ENCODE assay signal across 12 mouse cellular contexts in the genomic region with DNA sequence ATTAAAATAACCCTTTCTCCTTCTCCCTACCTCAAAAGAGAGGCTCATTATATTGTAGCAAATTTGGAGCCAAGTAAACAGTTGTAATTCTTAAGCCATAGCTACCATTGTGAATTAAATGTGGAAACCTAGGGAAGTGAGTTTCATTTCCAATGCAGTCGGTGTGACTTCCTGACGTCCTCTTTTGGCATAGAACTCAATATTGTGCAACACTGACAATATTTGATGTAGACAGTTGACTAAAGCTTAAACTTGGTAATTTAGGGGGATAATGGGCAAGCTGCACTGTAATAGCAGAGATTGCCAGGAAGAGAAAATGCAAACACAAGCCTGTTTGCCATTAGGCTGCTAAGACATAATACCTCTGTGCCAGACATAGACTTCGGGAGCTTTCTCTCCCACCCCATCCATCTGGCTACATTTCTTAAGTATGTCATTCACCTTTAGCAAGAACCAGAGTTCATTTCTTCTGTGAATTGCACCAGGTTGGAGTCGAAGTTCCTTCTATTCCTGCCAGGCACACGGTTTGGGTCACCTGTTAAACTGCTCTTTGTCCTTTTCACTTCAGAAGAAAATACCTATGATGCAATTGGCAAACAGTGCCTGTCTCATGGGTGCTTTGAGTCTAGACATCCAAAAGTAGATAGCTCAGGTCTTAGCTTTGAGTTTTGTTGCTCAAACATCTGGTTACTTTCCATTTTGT. TPM values are rescaled to one million over a fixed set of nuclear protein-coding genes. Genes with fewer than 3 reads are reported as not detected.
DNase-seq lines count a peak whose midpoint lies in the region; ATAC-seq and TF ChIP-seq lines count a peak whose summit lies in the region.
"Had no signal": no experiment of that assay in that cellular context is flagged by ENCODE, and none has a peak within 500 bp of the region (broad histone marks: within the 10 kb centered on the region; RNA-seq: fewer than 3 reads in every experiment).

No protein-coding gene starts in this region.

- H3K4me2 ChIP-seq in embryonic facial prominence, embryonic 15.5 days (replicated peaks), result no peak overlapping the region
- peak overlapping the region; percentile 1 for H3K4me2 ChIP-seq in liver, embryonic 16.5 days (ENCODE audit: low read depth, low read length)
- H3K4me2 ChIP-seq: heart, embryonic 15.5 days had no signal

- no peak overlapping the region for H3K4me3 ChIP-seq in embryonic facial prominence, embryonic 15.5 days (replicated peaks)
- H3K4me3 ChIP-seq in embryonic facial prominence, embryonic 10.5 days, result no peak overlapping the region
- H3K4me3 ChIP-seq in liver, embryonic 16.5 days (ENCODE audit: low read depth, low read length), result no peak overlapping the region
- H3K4me3 ChIP-seq: heart, embryonic 15.5 days; left cerebral cortex, adult 2 months had no signal

- H3K9me3 ChIP-seq in embryonic facial prominence, embryonic 15.5 days (replicated peaks), result no peaks in the 10 kb centered on the region
- no peaks in the 10 kb centered on the region for H3K9me3 ChIP-seq in embryonic facial prominence, embryonic 10.5 days
- H3K9me3 ChIP-seq in liver, embryonic 16.5 days (replicated peaks; ENCODE audit: control insufficient read depth, low read length), result no peaks in the 10 kb centered on the region
- H3K9me3 ChIP-seq: heart, embryonic 15.5 days had no signal

- no peak for TF ChIP-seq CTCF in brain, embryonic 14.5 days (IDR thresholded peaks at IDR 0.05; ENCODE audit: borderline replicate concordance, extremely low read depth, insufficient read depth, insufficient read length)

- no peak for ATAC-seq in embryonic facial prominence, embryonic 15.5 days (ENCODE audit: insufficient number of reproducible peaks, low FRiP score, low TSS enrichment, low read depth)
- no peak; the same call in 1 of the 2 replicates for ATAC-seq in liver, embryonic 16.5 days (ENCODE audit: low read depth)
- ATAC-seq: forebrain, embryonic 16.5 days had no signal

- 0 out of 2 replicates have a peak overlapping the region, but pooled peaks have one; percentile 7 for H3K27ac ChIP-seq in embryonic facial prominence, embryonic 15.5 days (replicated peaks)
- H3K27ac ChIP-seq in embryonic facial prominence, embryonic 10.5 days (replicated peaks), result no peak overlapping the region
- peak overlapping the region; percentile 82 for H3K27ac ChIP-seq in liver, embryonic 16.5 days (ENCODE audit: low read length)
- H3K27ac ChIP-seq: left cerebral cortex, adult 2 months; macrophage had no signal

- no peak overlapping the region for H3K9ac ChIP-seq in embryonic facial prominence, embryonic 15.5 days
- no peak overlapping the region for H3K9ac ChIP-seq in liver, embryonic 16.5 days (ENCODE audit: low read depth, low read length)

- WGBS in embryonic facial prominence, embryonic 15.5 days, result 53% methylated on average over 5 of the region's 5 CpGs
- WGBS in embryonic facial prominence, embryonic 10.5 days, result 88% methylated on average over 5 of the region's 5 CpGs
- 61% methylated on average over 5 of the region's 5 CpGs for WGBS in liver, embryonic 16.5 days (ENCODE audit: insufficient replicate concordance)

- H3K4me1 ChIP-seq in embryonic facial prominence, embryonic 15.5 days, result peaks cover 48% of the 10 kb centered on the region
- H3K4me1 ChIP-seq in embryonic facial prominence, embryonic 10.5 days, result peaks cover 67% of the 10 kb centered on the region
- peaks cover 67% of the 10 kb centered on the region for H3K4me1 ChIP-seq in liver, embryonic 16.5 days (ENCODE audit: control insufficient read depth, low read depth, low read length)

- no peak for TF ChIP-seq POLR2A in brain, embryonic 14.5 days (IDR thresholded peaks at IDR 0.05; ENCODE audit: borderline replicate concordance, extremely low read depth, insufficient read depth, insufficient read length, poor library complexity, severe bottlenecking)

- no peaks in the 10 kb centered on the region for H3K27me3 ChIP-seq in embryonic facial prominence, embryonic 15.5 days
- no peaks in the 10 kb centered on the region for H3K27me3 ChIP-seq in embryonic facial prominence, embryonic 10.5 days (replicated peaks; ENCODE audit: low read depth, poor library complexity, severe bottlenecking)
- no peaks in the 10 kb centered on the region for H3K27me3 ChIP-seq in liver, embryonic 16.5 days (ENCODE audit: control insufficient read depth, insufficient read depth, low read depth, low read length)
- H3K27me3 ChIP-seq: heart, embryonic 15.5 days had no signal

- no peaks in the 10 kb centered on the region for H3K36me3 ChIP-seq in embryonic facial prominence, embryonic 15.5 days
- no peaks in the 10 kb centered on the region for H3K36me3 ChIP-seq in embryonic facial prominence, embryonic 10.5 days (replicated peaks)
- H3K36me3 ChIP-seq in liver, embryonic 16.5 days (ENCODE audit: control insufficient read depth, insufficient read depth), result no peaks in the 10 kb centered on the region
- H3K36me3 ChIP-seq: heart, embryonic 15.5 days had no signal

- no peak for DNase-seq in embryonic facial prominence, embryonic 10.5 days (ENCODE audit: low spot score)
- DNase-seq in kidney, adult 8-10 months, result peak; percentile 49 to 74
- DNase-seq in kidney, postnatal 14 days, result no peak
- peak; percentile 51 for DNase-seq in brain, embryonic 14.5 days (ENCODE audit: low read depth)
- no peak for DNase-seq in natural killer cell, adult 2 months (ENCODE audit: low spot score in 2 of 2)
- no peak for DNase-seq in spleen, postnatal 36 days (ENCODE audit: low spot score in 2 of 2)

RNA-seq across cellular contexts. Expression of a gene that starts 5.2 kb away (rescaled TPM):
- polyA plus RNA-seq in embryonic facial prominence, embryonic 15.5 days (2015; fragmentation: Nextera tagmentation; extraction: Ambion mirVana), result 11.7 TPM in 2 replicates
- 7.3 and 7.4 TPM in 2 replicates for polyA plus RNA-seq in embryonic facial prominence, embryonic 10.5 days (2016; fragmentation: Nextera tagmentation; extraction: Ambion mirVana)
- 28.7 and 47.3 TPM in 2 replicates for polyA plus RNA-seq in brain, embryonic 14.5 days (2012; rRNA removed)
- polyA plus RNA-seq in liver, embryonic 16.5 days (2015; fragmentation: Nextera tagmentation; extraction: Ambion mirVana), result 9.6 and 10.2 TPM in 2 replicates

Comparison
In these comparisons a context has a peak if more than half of its experiments do, and no peak if none do; other contexts are left out.
1. DNase-seq: peak in kidney, adult 8-10 months (2 of 2) and brain, embryonic 14.5 days (single experiment); none in embryonic facial prominence, embryonic 10.5 days (single experiment), kidney, postnatal 14 days (single experiment), natural killer cell, adult 2 months (0 of 2) and spleen, postnatal 36 days (0 of 2).